Mouse (Mus musculus): ENCODE results near the gene Ormdl2. TPM values are rescaled to one million over a fixed set of nuclear protein-coding genes. Genes with fewer than 3 reads are reported as not detected.

Gene Ormdl2
- polyA plus RNA-seq, 1 experiment from 2014 or later: 84.9 TPM

DNA sequence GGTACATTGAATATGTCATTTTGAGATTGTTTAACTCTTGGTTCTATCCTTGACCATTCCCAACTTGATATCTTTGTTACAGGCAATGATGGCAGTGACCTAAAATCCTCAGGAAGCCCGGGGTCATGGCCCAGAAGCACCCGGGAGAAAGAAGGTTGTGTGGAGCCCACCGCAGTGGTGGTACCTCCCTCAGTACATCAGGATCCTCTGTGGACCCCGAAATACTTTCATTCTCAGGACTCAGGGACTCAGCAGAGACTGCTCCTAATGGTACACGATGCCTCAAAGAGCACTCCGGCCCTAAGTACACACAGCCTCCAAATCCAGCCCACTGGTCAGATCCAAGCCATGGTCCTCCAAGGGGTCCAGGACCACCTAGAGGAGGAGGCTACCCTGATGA, 15.4 kb downstream of the Ormdl2 start:
- Histone ChIP-seq H3K27ac (ENCODE audit: low read length) (peak overlapping the region; percentile 96), H3K4me1 (ENCODE audit: control insufficient read depth, insufficient read depth, low read length) (peaks cover 31% of the 10 kb centered on the region)

DNA sequence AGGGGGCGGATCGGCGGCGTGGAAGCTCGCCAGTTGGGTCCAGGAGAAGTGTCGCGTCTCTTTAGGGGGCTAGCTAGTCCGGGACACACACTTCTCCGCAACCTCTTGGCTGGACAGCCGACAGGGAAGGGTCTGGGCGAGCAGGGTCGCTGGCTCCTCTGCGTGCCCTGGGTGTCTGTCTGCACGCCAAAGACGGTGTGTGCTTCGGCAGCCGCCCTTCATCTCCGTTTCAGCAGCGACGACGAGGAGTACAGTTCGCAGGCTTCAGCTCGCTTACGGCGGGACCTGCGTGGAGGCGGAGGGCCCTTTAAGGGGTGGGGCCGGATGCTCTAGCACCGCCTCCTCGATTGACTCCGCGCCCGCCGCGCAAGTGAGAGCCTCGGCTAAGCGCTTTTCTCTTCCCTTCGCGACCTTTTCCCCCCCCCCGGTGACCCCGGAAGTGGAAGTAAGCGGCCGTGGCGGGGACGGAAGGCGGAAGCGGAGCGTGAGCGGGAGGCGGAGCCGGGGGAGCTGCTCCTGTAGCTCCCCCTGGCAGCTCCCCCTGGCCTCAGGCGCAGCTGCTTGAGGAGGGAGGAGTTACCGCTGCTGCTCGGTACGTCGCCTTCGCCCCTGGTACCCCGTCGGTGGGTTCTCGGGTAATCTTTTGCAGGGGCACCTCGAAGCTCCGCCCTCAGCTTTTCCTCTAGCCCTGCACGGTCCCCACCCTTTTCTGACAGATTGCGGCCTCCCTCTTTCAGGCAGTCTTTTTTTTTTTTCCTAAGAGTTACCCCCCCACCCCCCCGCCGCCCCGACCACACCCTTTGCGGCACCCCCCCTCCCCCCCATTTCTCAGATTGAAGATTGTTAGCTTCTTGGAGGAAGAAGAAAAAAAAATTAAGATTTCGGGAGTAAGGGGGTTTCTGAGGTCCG, 16.1 kb downstream of the Ormdl2 start:
- Histone ChIP-seq H3K9me3 (replicated peaks; ENCODE audit: control insufficient read depth, low read length) (no peaks in the 10 kb centered on the region), H3K9ac (ENCODE audit: low read length) (peak overlapping the region; percentile 79), H3K27me3 (ENCODE audit: control insufficient read depth, insufficient read depth, low read length) (no peaks in the 10 kb centered on the region), H3K4me2 (ENCODE audit: low read depth, low read length) (peak overlapping the region; percentile 83), H3K4me1 (ENCODE audit: control insufficient read depth, insufficient read depth, low read length) (peaks cover 31% of the 10 kb centered on the region), H3K36me3 (ENCODE audit: control insufficient read depth, insufficient read depth, low read length) (no peaks in the 10 kb centered on the region), H3K27ac (ENCODE audit: low read length) (peak overlapping the region; percentile 96), H3K4me3 (replicated peaks; ENCODE audit: low read length) (peak overlapping the region; percentile 56)
- ATAC-seq (ENCODE audit: insufficient read depth, low FRiP score): peak; percentile 95
- WGBS: under 1% methylated on average over 70 of the region's 70 CpGs

More for the DNA sequence above, 15.4 kb downstream of the Ormdl2 start:
- ATAC-seq (ENCODE audit: insufficient read depth, low FRiP score): no peak
- Histone ChIP-seq H3K4me2 (ENCODE audit: low read depth, low read length) (peak overlapping the region; percentile 83), H3K4me3 (replicated peaks; ENCODE audit: low read length) (peak overlapping the region; percentile 56), H3K27me3 (ENCODE audit: control insufficient read depth, insufficient read depth, low read length) (no peaks in the 10 kb centered on the region), H3K9me3 (replicated peaks; ENCODE audit: control insufficient read depth, low read length) (no peaks in the 10 kb centered on the region), H3K36me3 (ENCODE audit: control insufficient read depth, insufficient read depth, low read length) (no peaks in the 10 kb centered on the region), H3K9ac (ENCODE audit: low read length) (peak overlapping the region; percentile 79)
- 42% methylated on average over 6 of the region's 6 CpGs for WGBS

DNA sequence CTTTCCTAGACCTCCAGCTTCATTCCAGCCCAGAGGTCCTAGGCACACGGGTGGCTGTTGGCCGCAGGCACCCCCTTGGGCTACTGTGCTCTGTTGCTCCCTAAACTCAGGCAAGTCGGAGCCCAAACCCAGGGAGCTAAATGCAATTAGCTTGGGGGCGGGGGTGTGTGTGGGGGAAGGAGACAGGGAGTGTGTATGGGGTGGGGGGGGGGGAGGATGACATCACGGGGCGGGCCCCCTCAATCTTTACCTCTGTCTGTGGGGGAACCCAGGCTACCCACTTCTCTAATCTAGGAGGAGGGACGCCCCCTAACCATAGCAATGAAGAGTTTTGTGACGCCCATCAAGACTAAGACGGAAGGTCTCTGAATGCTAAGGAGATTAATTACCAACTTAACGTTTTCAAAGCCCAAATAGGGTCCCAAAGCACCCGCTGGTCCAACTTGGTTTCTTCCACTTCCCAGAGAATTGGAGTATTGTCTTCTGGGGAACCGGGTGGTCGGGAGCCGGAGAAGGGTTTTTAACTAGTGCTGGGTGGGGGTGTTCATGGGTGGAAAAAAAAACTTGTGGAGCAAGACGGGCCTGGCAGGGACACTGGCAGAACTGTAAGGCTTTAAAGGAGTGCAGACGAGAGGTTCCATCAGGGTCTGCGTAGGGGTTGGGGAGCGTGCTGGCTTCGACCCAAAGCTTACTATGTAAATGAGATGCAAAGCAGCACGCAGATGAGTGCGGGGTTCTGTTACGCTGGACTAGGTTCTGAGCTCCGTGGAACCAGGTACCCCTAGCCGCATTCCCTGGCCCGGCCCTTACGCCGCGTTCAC, 17.0 kb downstream of the Ormdl2 start, which contains the start of gene Tmem198b:
Gene Tmem198b, minus strand, starts transcription at position 100 of the 821 bp plus-strand sequence.
- Histone ChIP-seq H3K27me3 (ENCODE audit: control insufficient read depth, insufficient read depth, low read length) (no peaks in the 10 kb centered on the region), H3K4me3 (replicated peaks; ENCODE audit: low read length) (peak within 1 kb of the TSS; percentile 56)
- WGBS: under 1% methylated on average over 28 of the region's 28 CpGs

DNA sequence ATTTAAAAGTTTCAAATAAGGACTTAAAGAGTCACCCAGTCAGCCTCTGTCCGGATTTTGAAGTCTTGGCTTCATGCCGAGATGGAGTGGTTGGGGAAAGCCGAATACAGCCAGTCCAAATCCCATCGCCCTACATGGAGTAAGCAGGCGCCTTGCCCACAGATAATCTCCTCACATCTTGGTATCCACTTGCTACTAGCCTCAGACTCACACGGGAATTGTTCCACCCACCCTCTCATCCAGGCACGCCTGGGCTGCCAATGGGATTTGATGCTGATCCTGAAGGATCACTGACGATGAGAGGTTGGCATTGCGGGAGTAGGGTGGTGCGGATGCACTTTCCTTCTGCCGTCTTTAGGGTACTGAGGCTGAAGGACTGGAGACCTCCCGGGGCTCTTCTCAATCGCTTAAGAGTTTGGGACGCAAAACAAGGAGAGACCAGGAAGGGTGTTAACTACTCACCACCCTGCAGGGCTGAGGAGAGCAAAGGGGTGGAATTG, 17.6 kb downstream of the Ormdl2 start, which contains the start of gene Dnajc14:
Gene Dnajc14, plus strand, starts transcription at position 292 of the 500 bp plus-strand sequence.
- peak within 1 kb of the TSS; percentile 96 for H3K27ac ChIP-seq (ENCODE audit: low read length)

More for the DNA sequence above, 17.0 kb downstream of the Ormdl2 start, which contains the start of gene Tmem198b:
- H3K9ac ChIP-seq (ENCODE audit: low read length): peak within 1 kb of the TSS; percentile 79
- H3K36me3 ChIP-seq (ENCODE audit: control insufficient read depth, insufficient read depth, low read length): no peaks in the 10 kb centered on the region
- H3K4me2 ChIP-seq (ENCODE audit: low read depth, low read length): peak within 1 kb of the TSS; percentile 83
- peaks cover 31% of the 10 kb centered on the region for H3K4me1 ChIP-seq (ENCODE audit: control insufficient read depth, insufficient read depth, low read length)
- peak within 1 kb of the TSS; percentile 96 for H3K27ac ChIP-seq (ENCODE audit: low read length)
- peak; percentile 57 for ATAC-seq (ENCODE audit: insufficient read depth, low FRiP score)
- no peaks in the 10 kb centered on the region for H3K9me3 ChIP-seq (replicated peaks; ENCODE audit: control insufficient read depth, low read length)

DNA sequence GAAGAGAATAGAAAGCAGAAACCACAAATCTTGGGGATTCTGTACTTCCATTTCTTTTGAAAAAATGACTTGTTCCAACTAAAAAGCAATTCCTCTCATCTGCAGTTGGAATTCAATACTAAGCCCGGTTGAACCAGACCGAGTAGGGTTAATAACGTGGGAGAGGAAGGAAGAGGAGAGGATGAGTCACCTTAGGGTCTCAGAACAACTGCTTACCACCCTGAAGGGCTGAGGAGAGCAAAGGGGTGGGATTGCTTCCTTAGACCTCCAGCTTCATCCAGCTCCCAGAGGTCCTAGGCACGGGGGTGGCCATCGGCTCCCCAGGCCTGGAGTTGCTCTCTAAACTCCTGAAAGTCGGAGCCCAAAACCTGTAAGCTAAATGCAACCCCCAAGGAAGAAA, 18.1 kb downstream of the Ormdl2 start:
- Histone ChIP-seq H3K36me3 (ENCODE audit: control insufficient read depth, insufficient read depth, low read length) (no peaks in the 10 kb centered on the region), H3K27me3 (ENCODE audit: control insufficient read depth, insufficient read depth, low read length) (no peaks in the 10 kb centered on the region), H3K4me1 (ENCODE audit: control insufficient read depth, insufficient read depth, low read length) (peaks cover 24% of the 10 kb centered on the region), H3K9ac (ENCODE audit: low read length) (peak overlapping the region; percentile 79), H3K27ac (ENCODE audit: low read length) (peak overlapping the region; percentile 96), H3K4me3 (replicated peaks; ENCODE audit: low read length) (peak overlapping the region; percentile 56), H3K9me3 (replicated peaks; ENCODE audit: control insufficient read depth, low read length) (no peaks in the 10 kb centered on the region), H3K4me2 (ENCODE audit: low read depth, low read length) (peak overlapping the region; percentile 83)
- 6% methylated on average over 6 of the region's 6 CpGs for WGBS
- no peak for ATAC-seq (ENCODE audit: insufficient read depth, low FRiP score)

More for the DNA sequence above, 17.6 kb downstream of the Ormdl2 start, which contains the start of gene Dnajc14:
- Histone ChIP-seq H3K9ac (ENCODE audit: low read length) (peak within 1 kb of the TSS; percentile 79), H3K36me3 (ENCODE audit: control insufficient read depth, insufficient read depth, low read length) (no peaks in the 10 kb centered on the region), H3K4me1 (ENCODE audit: control insufficient read depth, insufficient read depth, low read length) (peaks cover 29% of the 10 kb centered on the region), H3K4me3 (replicated peaks; ENCODE audit: low read length) (peak within 1 kb of the TSS; percentile 56), H3K4me2 (ENCODE audit: low read depth, low read length) (peak within 1 kb of the TSS; percentile 83), H3K9me3 (replicated peaks; ENCODE audit: control insufficient read depth, low read length) (no peaks in the 10 kb centered on the region), H3K27me3 (ENCODE audit: control insufficient read depth, insufficient read depth, low read length) (no peaks in the 10 kb centered on the region)
- under 1% methylated on average over 14 of the region's 14 CpGs for WGBS
- ATAC-seq (ENCODE audit: insufficient read depth, low FRiP score): no peak

DNA sequence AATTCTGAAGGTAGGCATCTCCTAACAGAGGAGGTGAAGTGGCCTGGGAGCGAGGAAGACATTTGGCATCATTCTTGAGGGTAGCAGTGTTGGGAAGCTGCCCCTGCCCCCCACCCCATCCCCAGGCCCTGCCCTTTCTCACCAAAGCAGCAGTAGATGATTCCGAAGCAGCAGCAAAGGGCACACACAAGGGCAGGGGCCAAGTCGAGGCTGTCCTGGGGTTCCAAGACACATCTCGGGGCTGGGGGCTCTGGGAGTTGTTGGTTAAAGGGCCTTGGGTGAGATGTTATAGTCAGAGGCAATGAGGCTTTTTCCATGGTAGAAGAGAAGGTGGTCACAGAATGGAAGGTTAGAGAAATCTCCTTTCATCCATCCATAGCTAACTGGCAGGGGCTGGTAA, 18.5 kb downstream of the Ormdl2 start:
- 48% methylated on average over 4 of the region's 4 CpGs for WGBS

DNA sequence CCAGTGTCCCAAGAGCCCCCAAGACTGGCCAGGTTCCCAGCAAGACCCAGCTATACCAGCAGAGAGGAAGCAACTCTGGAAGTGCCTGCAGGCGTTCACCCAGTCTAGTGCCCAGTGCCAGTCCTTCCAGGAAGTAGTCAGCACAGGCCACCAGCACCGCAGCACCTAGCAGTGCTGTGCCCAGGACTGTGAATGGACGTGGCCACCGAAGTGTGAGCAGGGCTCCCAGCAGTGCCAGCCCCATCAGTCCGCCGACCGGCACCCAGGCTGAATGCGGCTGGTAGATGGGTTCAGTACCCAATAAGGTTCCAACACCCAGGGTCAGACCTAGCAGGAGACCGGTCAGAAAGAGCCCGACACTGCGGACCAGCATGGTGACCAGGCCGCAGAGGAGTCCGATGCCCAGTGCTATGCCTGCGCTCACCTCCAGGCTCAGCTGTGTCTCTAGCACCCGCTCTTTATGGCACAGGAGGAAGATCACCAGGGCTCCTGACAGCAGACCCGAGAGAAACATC, 19.4 kb downstream of the Ormdl2 start:
- Histone ChIP-seq H3K36me3 (ENCODE audit: control insufficient read depth, insufficient read depth, low read length) (no peaks in the 10 kb centered on the region), H3K27me3 (ENCODE audit: control insufficient read depth, insufficient read depth, low read length) (no peaks in the 10 kb centered on the region), H3K9me3 (replicated peaks; ENCODE audit: control insufficient read depth, low read length) (no peaks in the 10 kb centered on the region), H3K4me1 (ENCODE audit: control insufficient read depth, insufficient read depth, low read length) (peaks cover 14% of the 10 kb centered on the region), H3K9ac (ENCODE audit: low read length) (no peak overlapping the region), H3K27ac (ENCODE audit: low read length) (no peak overlapping the region), H3K4me2 (ENCODE audit: low read depth, low read length) (no peak overlapping the region; the same call in 1 of the 2 replicates), H3K4me3 (replicated peaks; ENCODE audit: low read length) (no peak overlapping the region)
- ATAC-seq (ENCODE audit: insufficient read depth, low FRiP score): no peak
- 90% methylated on average over 16 of the region's 16 CpGs for WGBS

More for the DNA sequence above, 18.5 kb downstream of the Ormdl2 start:
- peak overlapping the region; percentile 96; the same call in 1 of the 2 replicates for H3K27ac ChIP-seq (ENCODE audit: low read length)
- peak overlapping the region; percentile 79 for H3K9ac ChIP-seq (ENCODE audit: low read length)
- H3K4me3 ChIP-seq (replicated peaks; ENCODE audit: low read length): peak overlapping the region; percentile 56
- H3K27me3 ChIP-seq (ENCODE audit: control insufficient read depth, insufficient read depth, low read length): no peaks in the 10 kb centered on the region
- H3K4me1 ChIP-seq (ENCODE audit: control insufficient read depth, insufficient read depth, low read length): peaks cover 23% of the 10 kb centered on the region
- no peaks in the 10 kb centered on the region for H3K36me3 ChIP-seq (ENCODE audit: control insufficient read depth, insufficient read depth, low read length)
- no peaks in the 10 kb centered on the region for H3K9me3 ChIP-seq (replicated peaks; ENCODE audit: control insufficient read depth, low read length)
- H3K4me2 ChIP-seq (ENCODE audit: low read depth, low read length): peak overlapping the region; percentile 83
- no peak for ATAC-seq (ENCODE audit: insufficient read depth, low FRiP score)

DNA sequence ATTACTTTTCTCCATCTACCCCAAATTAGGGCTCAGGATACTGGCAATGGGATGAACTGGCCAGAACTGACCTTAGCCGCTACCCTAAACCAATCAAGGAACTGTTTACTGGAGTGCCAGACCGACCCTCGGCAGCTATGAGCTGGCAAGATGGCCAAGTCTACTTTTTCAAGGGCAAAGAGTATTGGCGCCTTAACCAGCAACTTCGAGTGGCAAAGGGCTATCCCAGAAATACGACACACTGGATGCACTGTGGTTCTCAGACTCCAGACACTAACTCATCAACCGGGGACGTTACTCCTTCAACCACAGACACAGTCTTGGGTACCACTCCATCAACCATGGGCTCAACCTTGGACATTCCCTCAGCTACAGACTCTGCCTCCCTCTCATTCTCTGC, 22.8 kb downstream of the Ormdl2 start:
- no peak overlapping the region for H3K9ac ChIP-seq (ENCODE audit: low read length)
- H3K27ac ChIP-seq (ENCODE audit: low read length): no peak overlapping the region
- H3K4me1 ChIP-seq (ENCODE audit: control insufficient read depth, insufficient read depth, low read length): peaks cover 4% of the 10 kb centered on the region; the same call in 1 of the 2 replicates
- WGBS: 92% methylated on average over 8 of the region's 8 CpGs
- no peaks in the 10 kb centered on the region for H3K36me3 ChIP-seq (ENCODE audit: control insufficient read depth, insufficient read depth, low read length)
- no peak overlapping the region for H3K4me2 ChIP-seq (ENCODE audit: low read depth, low read length)
- no peak for ATAC-seq (ENCODE audit: insufficient read depth, low FRiP score)
- no peaks in the 10 kb centered on the region for H3K9me3 ChIP-seq (replicated peaks; ENCODE audit: control insufficient read depth, low read length)
- no peaks in the 10 kb centered on the region for H3K27me3 ChIP-seq (ENCODE audit: control insufficient read depth, insufficient read depth, low read length)
- H3K4me3 ChIP-seq (replicated peaks; ENCODE audit: low read length): no peak overlapping the region

Data from stomach, embryonic 16.5 days (tissue).